Comparison of ENCODE assay signal across 8 mouse cellular contexts in the genomic region with DNA sequence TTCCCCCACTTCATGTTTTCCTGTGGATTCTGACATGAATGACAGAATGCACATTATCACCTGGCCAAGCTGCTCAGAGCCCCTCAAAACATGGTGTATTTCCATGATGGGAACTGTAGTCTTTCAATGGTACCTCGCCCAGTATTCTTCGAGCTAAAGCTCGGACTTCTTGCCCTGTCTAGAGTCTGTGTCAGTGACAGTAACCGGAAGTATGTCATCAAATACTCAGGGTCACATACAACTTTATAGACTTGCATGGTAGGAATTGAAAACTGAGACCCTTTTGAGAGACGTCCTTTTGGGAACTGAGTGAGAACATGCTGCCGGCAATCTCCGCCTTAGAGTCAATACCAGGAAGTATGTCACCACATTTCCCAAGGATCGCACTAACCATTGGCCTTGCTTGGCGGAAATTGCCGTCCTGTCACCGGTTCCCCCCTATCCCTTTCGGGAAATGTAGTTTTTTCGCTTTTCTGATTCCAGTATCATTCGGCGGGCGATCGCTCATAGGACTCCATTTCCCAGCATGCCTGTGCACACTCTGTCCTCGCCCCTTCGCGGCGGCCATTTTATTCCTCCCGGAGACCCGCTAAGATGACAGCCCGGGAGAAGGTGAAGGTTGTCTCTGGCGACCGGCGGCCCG. TPM values are rescaled to one million over a fixed set of nuclear protein-coding genes. Genes with fewer than 3 reads are reported as not detected.
A peak's percentile ranks its signal among the peaks of the same experiment; 100 is the strongest.
DNase-seq lines count a peak whose midpoint lies in the region; ATAC-seq and TF ChIP-seq lines count a peak whose summit lies in the region.

A gene (plus strand): TSS at position 572 of the 643 bp plus-strand sequence.

- ATAC-seq in forebrain, embryonic 15.5 days (replicated peaks) = peak; percentile 91
- ATAC-seq in neutrophil, adult 5-6 weeks (ENCODE audit: extremely low read depth, insufficient number of reproducible peaks, low FRiP score, poor library complexity, severe bottlenecking) = peak; percentile 84

- no peak for TF ChIP-seq CTCF in lung, adult 2 months (IDR thresholded peaks at IDR 0.05; ENCODE audit: insufficient read depth, low read length)

- peak within 1 kb of the TSS; percentile 93 for H3K27ac ChIP-seq in ES-E14 (ENCODE audit: insufficient read depth, low read depth, low read length, poor library complexity, severe bottlenecking)
- peak within 1 kb of the TSS; percentile 95 for H3K27ac ChIP-seq in forebrain, embryonic 15.5 days (replicated peaks)

- 0% methylated on average over 28 of the region's 28 CpGs for WGBS in forebrain, embryonic 15.5 days
- under 1% methylated on average over 28 of the region's 28 CpGs for WGBS in lung, adult 2 months

- peak; percentile 97 for DNase-seq in ES-E14 (ENCODE audit: low read depth, low spot score)
- DNase-seq in cerebellum, adult 11-12 months = peak; percentile 97
- peak; percentile 94 for DNase-seq in heart, postnatal 25 days (ENCODE audit: low spot score)
- DNase-seq in layer of hippocampus, adult 18-20 months (ENCODE audit: low spot score in 2 of 2) = peak; percentile 97 to 98
- peak; percentile 87 for DNase-seq in lung, adult 2 months
- peak; percentile 89 to 95 for DNase-seq in thymus, adult 18-20 months

- H3K36me3 ChIP-seq in ES-E14 (ENCODE audit: control insufficient read depth, insufficient read depth, low read length, poor library complexity, severe bottlenecking) = peaks cover 30% of the 10 kb centered on the region
- H3K36me3 ChIP-seq in forebrain, embryonic 15.5 days = peaks cover 32% of the 10 kb centered on the region

- intact Hi-C loops in heart, postnatal 25 days (cut with DNase I) = loop anchor here (5.0 kb wide), 1 partner anchor 299 kb away; a partner anchor contains a TSS

- peak within 1 kb of the TSS; percentile 88 for H3K9ac ChIP-seq in ES-E14 (ENCODE audit: insufficient read depth, low read depth, low read length, poor library complexity, severe bottlenecking)
- peak within 1 kb of the TSS; percentile 61 for H3K9ac ChIP-seq in forebrain, embryonic 15.5 days (replicated peaks)

- peak within 1 kb of the TSS; percentile 87 to 92 for H3K4me3 ChIP-seq in ES-E14 (ENCODE audit: insufficient read depth in 1 of 2, low read depth in 1 of 2, low read length in 2 of 2, poor library complexity in 1 of 2, severe bottlenecking in 1 of 2)
- peak within 1 kb of the TSS; percentile 59 for H3K4me3 ChIP-seq in forebrain, embryonic 15.5 days
- peak within 1 kb of the TSS; percentile 83 for H3K4me3 ChIP-seq in lung, adult 2 months (replicated peaks; ENCODE audit: extremely low read depth, low read depth, low read length)

- H3K4me1 ChIP-seq in ES-E14 (ENCODE audit: control insufficient read depth in 2 of 2, insufficient read depth in 2 of 2, low read length in 2 of 2, poor library complexity in 1 of 2) = peaks cover 5 to 22% of the 10 kb centered on the region in 2 experiments
- peaks cover 53% of the 10 kb centered on the region for H3K4me1 ChIP-seq in forebrain, embryonic 15.5 days
- H3K4me1 ChIP-seq in lung, adult 2 months (ENCODE audit: control insufficient read depth, insufficient read depth, low read length) = peaks cover 15% of the 10 kb centered on the region

- no peaks in the 10 kb centered on the region for H3K27me3 ChIP-seq in forebrain, embryonic 15.5 days

- peak within 1 kb of the TSS; percentile 98 for H3K4me2 ChIP-seq in forebrain, embryonic 15.5 days (replicated peaks)

- no peaks in the 10 kb centered on the region for H3K9me3 ChIP-seq in ES-E14 (ENCODE audit: control insufficient read depth, insufficient read depth, low read depth, low read length)
- H3K9me3 ChIP-seq in forebrain, embryonic 15.5 days = no peaks in the 10 kb centered on the region

- peak; percentile 55; the same call in 1 of the 2 replicates for TF ChIP-seq POLR2A in lung, adult 2 months (IDR thresholded peaks at IDR 0.05; ENCODE audit: borderline replicate concordance, extremely low read depth, low read depth, low read length)

- in situ Hi-C loops in ES-E14 (cut with MboI; ENCODE audit: low sequenced_read_pairs in 2 of 2, unreplicated experiment in 2 of 2) = no loop called here

TF ChIP-seq in ES-E14, 5 proteins besides CTCF, POLR2A, EP300 and RAD21:
- peak; percentile 99 for TF ChIP-seq HCFC1 (IDR thresholded peaks at IDR 0.05; ENCODE audit: borderline replicate concordance, insufficient read depth, low read length)
- TF ChIP-seq ZNF384 (IDR thresholded peaks at IDR 0.05; ENCODE audit: low read depth, low read length) = no peak
- TF ChIP-seq ZC3H11A (IDR thresholded peaks at IDR 0.05; ENCODE audit: borderline replicate concordance, low read depth, low read length) = no peak
- peak; percentile 27; the same call in 1 of the 2 replicates for TF ChIP-seq CHD2 (IDR thresholded peaks at IDR 0.05; ENCODE audit: low read depth, low read length)
- TF ChIP-seq MAFK (IDR thresholded peaks at IDR 0.05; ENCODE audit: insufficient read depth, low read depth, low read length) = no peak

RNA-seq across cellular contexts. Expression of the gene that starts here (rescaled TPM):
- total RNA-seq in ES-E14 (2012; rRNA removed) = 18.8 and 18.9 TPM in 2 replicates
- 21.4 and 22.9 TPM in 2 replicates for polyA plus RNA-seq in forebrain, embryonic 15.5 days (2015; fragmentation: Nextera tagmentation; extraction: Ambion mirVana)
- 100 to 1,000 TPM; 102 to 105 TPM for total RNA-seq in heart, postnatal 25 days (2021)
- total RNA-seq in layer of hippocampus, adult 18-20 months (2021) = 10 to 100 TPM; 35.3 TPM
- polyA plus RNA-seq in lung, adult 2 months (2012; rRNA removed) = 28.2 and 29.4 TPM in 2 replicates
- 22.2 and 23.8 TPM in 2 replicates for total RNA-seq in neutrophil, adult 5-6 weeks (2017)

Comparison
In these comparisons a context has a peak if more than half of its experiments do, and no peak if none do; other contexts are left out.
1. Peak in every context shown above with its lines: DNase-seq, ATAC-seq, H3K4me3 ChIP-seq and H3K27ac ChIP-seq.